Mouse (Mus musculus) lung, postnatal 0 days (tissue): Measurements from ENCODE around the gene Cuta. TPM values are rescaled to one million over a fixed set of nuclear protein-coding genes. Genes with fewer than 3 reads are reported as not detected.

Experiments
- ATAC-seq: fragments of 200-750 bp; cut with Nextera tagmentation; 2 replicates; pipeline ENCODE4 v1.8.0; 2017; ENCODE audit warnings: moderate library complexity
- DNase-seq: peaks from one replicate; pipeline ENCODE4 v3.0.0-alpha.2; 2016; ENCODE audit warnings: low spot score
- H3K27ac ChIP-seq: fragments of 300-500 bp; sonication (generic); 2 replicates; pipeline ENCODE4 v1.5.1; 2014; ENCODE audit warnings: antibody characterized with exemption, mild to moderate bottlenecking, low read length, mixed read lengths
- H3K27me3 ChIP-seq: fragments of 300-500 bp; sonication (generic); replicated peaks from 2 replicates; pipeline ENCODE4 v1.6.1; 2014; ENCODE audit warnings: low read length, mixed read lengths; ENCODE audit not compliant: insufficient read depth
- H3K36me3 ChIP-seq: fragments of 300-500 bp; sonication (generic); 2 replicates; pipeline ENCODE4 v1.6.1; 2014; ENCODE audit warnings: low read length, mixed read lengths; ENCODE audit not compliant: insufficient read depth
- H3K4me1 ChIP-seq: fragments of 300-500 bp; sonication (generic); 2 replicates; pipeline ENCODE4 v1.6.1; 2014; ENCODE audit warnings: antibody characterized with exemption, low read depth, low read length, mixed read lengths; ENCODE audit not compliant: insufficient read depth
- H3K4me2 ChIP-seq: fragments of 300-500 bp; sonication (generic); replicated peaks from 2 replicates; pipeline ENCODE4 v1.6.1; 2014; ENCODE audit warnings: low read depth, mild to moderate bottlenecking, low read length, moderate library complexity, mixed read lengths
- H3K4me3 ChIP-seq: fragments of 300-500 bp; sonication (generic); 2 replicates; pipeline ENCODE4 v1.5.1; 2014; ENCODE audit warnings: low read depth, low read length
- H3K9ac ChIP-seq: fragments of 300-500 bp; sonication (generic); replicated peaks from 2 replicates; pipeline ENCODE4 v1.6.1; 2014; ENCODE audit warnings: low read depth, mild to moderate bottlenecking
- H3K9me3 ChIP-seq: fragments of 300-500 bp; sonication (generic); 2 replicates; pipeline ENCODE4 v1.6.1; 2016; ENCODE audit warnings: low read length, mixed read lengths
- CTCF ChIP-seq: IDR thresholded peaks from 2 replicates; pipeline ENCODE4 v1.5.1; 2016; ENCODE audit warnings: antibody characterized with exemption, mild to moderate bottlenecking
- EP300 ChIP-seq: IDR thresholded peaks from 2 replicates; pipeline ENCODE4 v1.6.1; 2016; ENCODE audit warnings: antibody characterized with exemption, mild to moderate bottlenecking, control low read depth
- WGBS: fragments of 180-500 bp; shearing (Covaris S2); extraction: QIAGEN DNeasy Blood & Tissue Kit; methylation state at CpG from one replicate; pipeline ENCODE4 v1.1.7; 2014; 5-methylcytosine and 5-hydroxymethylcytosine counted together
- polyA plus RNA-seq: library from polyadenylated mRNA; unstranded; fragments of >200 nt; fragmentation: Nextera tagmentation; extraction: Ambion mirVana; gene quantifications from 2 replicates; pipeline ENCODE4 v1.2.1, GENCODE M21; 2015

Cuta gene
- polyA plus RNA-seq, 1 experiment from 2014 or later = 180 TPM

DNA sequence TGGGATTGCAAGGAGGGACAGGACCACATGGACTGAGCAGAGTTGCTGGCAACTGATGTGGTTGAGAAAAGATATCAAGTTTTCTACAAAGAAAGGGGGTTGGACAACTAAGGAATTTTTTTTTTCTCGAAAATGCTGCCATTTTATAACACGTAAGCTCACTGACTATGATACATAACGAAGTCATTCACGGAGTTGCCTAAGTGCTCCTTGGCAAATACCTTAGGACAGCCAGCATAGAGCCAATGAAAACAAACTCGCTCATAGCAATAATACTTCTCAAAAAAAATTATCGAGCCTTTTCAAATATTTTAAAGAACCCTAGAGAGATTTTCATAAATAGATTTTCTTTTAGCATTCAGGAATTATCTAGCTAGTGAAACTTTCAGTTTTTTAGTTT lies 38.5 kb downstream of the Cuta start:
- no peak overlapping the region for H3K9ac ChIP-seq
- no peak for DNase-seq
- no peak overlapping the region for H3K4me2 ChIP-seq
- no peak overlapping the region for H3K27ac ChIP-seq
- 70% methylated on average over 6 of the region's 6 CpGs for WGBS
- H3K9me3 ChIP-seq = no peaks in the 10 kb centered on the region
- TF ChIP-seq CTCF = no peak
- no peak for TF ChIP-seq EP300
- H3K4me1 ChIP-seq = no peaks in the 10 kb centered on the region
- no peaks in the 10 kb centered on the region for H3K36me3 ChIP-seq
- H3K27me3 ChIP-seq = no peaks in the 10 kb centered on the region
- H3K4me3 ChIP-seq = no peak overlapping the region
- no peak for ATAC-seq

GRCm38 (mm10) chr17:26895578-26895977 lies 43.8 kb downstream of the Cuta start:
- peak; percentile 75 for DNase-seq
- ATAC-seq = peak; percentile 53

DNA sequence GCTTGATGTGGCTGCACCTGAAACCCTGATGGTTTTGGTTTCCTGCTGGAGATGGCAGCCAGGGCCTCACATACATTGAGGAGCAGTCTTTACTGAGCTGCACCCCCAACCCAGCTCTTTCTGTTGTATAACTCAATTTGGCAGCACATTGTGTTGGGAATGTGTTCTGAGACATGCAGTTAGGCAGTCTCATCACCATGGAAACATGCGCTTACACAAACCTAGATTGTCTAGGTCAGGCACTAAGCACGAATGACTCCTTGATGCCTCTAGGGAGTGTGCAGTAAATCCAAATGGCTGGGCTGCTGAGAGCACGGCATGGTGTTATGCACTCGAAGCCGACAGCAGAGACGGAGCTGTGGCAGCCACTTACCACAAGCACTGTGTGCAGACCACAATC lies 45.0 kb downstream of the Cuta start:
- H3K4me2 ChIP-seq = no peak overlapping the region
- H3K27me3 ChIP-seq = no peaks in the 10 kb centered on the region
- no peaks in the 10 kb centered on the region for H3K36me3 ChIP-seq
- 76% methylated on average over 6 of the region's 6 CpGs for WGBS
- no peaks in the 10 kb centered on the region for H3K9me3 ChIP-seq
- TF ChIP-seq CTCF = no peak
- no peak for TF ChIP-seq EP300
- no peaks in the 10 kb centered on the region for H3K4me1 ChIP-seq
- H3K4me3 ChIP-seq = no peak overlapping the region
- H3K27ac ChIP-seq = no peak overlapping the region
- peak; percentile 47 for ATAC-seq
- DNase-seq = no peak
- no peak overlapping the region for H3K9ac ChIP-seq

More at GRCm38 (mm10) chr17:26895578-26895977, 43.8 kb downstream of the Cuta start:
- Histone ChIP-seq H3K4me3 (no peak overlapping the region), H3K9ac (no peak overlapping the region), H3K4me1 (no peaks in the 10 kb centered on the region), H3K9me3 (no peaks in the 10 kb centered on the region), H3K27me3 (no peaks in the 10 kb centered on the region), H3K4me2 (no peak overlapping the region), H3K27ac (no peak overlapping the region), H3K36me3 (no peaks in the 10 kb centered on the region)
- no peak for TF ChIP-seq EP300
- TF ChIP-seq CTCF = peak; percentile 97
- 13% methylated on average over 10 of the region's 10 CpGs for WGBS

DNA sequence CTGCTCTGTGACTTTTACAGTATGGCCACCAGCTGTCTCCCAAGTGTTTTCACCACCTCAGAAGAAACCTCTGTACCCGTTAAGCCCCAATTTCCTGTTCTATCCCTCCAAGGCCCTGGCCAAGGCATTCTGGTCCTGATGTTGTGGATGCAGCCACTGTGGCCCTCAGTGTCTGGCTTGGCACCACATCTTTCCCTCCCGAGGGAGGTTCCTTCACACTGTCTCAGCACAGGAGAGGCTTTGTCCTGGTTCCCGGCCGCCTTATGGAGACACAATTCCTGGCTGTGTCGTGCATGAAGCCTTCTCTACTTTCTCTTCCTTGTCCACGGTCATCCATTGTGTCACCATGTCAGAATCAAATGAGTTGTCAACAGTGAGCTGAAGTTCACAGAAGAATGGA lies 45.9 kb downstream of the Cuta start:
- TF ChIP-seq EP300 = no peak
- no peak for TF ChIP-seq CTCF
- Histone ChIP-seq H3K9ac (no peak overlapping the region), H3K27me3 (no peaks in the 10 kb centered on the region), H3K4me3 (no peak overlapping the region), H3K4me2 (no peak overlapping the region), H3K9me3 (no peaks in the 10 kb centered on the region), H3K4me1 (no peaks in the 10 kb centered on the region), H3K27ac (no peak overlapping the region), H3K36me3 (no peaks in the 10 kb centered on the region)
- ATAC-seq (no peak), DNase-seq (no peak)
- 55% methylated on average over 6 of the region's 6 CpGs for WGBS

- peak overlapping the region; percentile 46 for H3K4me2 ChIP-seq
- TF ChIP-seq CTCF (no peak), EP300 (no peak)
- peak overlapping the region; percentile 15; the same call in 1 of the 2 replicates for H3K4me3 ChIP-seq
- H3K9ac ChIP-seq = no peak overlapping the region
- 36% methylated on average over 16 of the region's 16 CpGs for WGBS
- no peaks in the 10 kb centered on the region for H3K27me3 ChIP-seq
- no peak for DNase-seq
- no peaks in the 10 kb centered on the region for H3K36me3 ChIP-seq
- ATAC-seq = no peak
- no peaks in the 10 kb centered on the region for H3K4me1 ChIP-seq
- no peaks in the 10 kb centered on the region for H3K9me3 ChIP-seq
- H3K27ac ChIP-seq = no peak overlapping the region
Observed at GRCm38 (mm10) chr17:26892635-26893375, 46.6 kb downstream of the Cuta start.

- no peak for TF ChIP-seq CTCF
- no peak for TF ChIP-seq EP300
- Histone ChIP-seq H3K9ac (no peak overlapping the region), H3K4me2 (no peak overlapping the region), H3K36me3 (no peaks in the 10 kb centered on the region), H3K4me1 (peaks cover 12% of the 10 kb centered on the region; the same call in 1 of the 2 replicates), H3K4me3 (no peak overlapping the region), H3K9me3 (no peaks in the 10 kb centered on the region), H3K27me3 (no peaks in the 10 kb centered on the region), H3K27ac (no peak overlapping the region)
- 15% methylated on average over 3 of the region's 3 CpGs for WGBS
- peak; percentile 60 for DNase-seq
- ATAC-seq = peak; percentile 5; the same call in 1 of the 2 replicates
Observed at GRCm38 (mm10) chr17:26887926-26888325, 51.4 kb downstream of the Cuta start.
